In the genomic region with DNA sequence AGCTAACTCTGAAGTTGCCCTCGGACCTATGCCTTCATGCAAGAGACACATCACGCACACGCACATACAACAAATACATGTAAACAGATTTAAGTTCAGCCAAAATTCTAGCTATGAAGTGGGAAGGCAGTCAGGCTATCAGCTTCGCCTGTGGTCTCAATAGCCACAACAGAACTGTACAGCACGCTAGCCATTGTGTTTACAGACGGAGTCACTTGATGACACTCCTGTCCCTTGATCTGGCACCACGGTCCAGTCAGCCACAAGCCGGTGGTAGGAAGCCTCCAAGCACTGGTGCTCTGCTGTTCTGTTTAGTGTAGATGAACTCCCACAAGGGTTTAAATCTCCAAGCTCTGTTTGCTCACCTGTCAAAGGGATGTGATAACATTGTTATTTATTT, we compare ENCODE assay signal across 47 mouse cellular contexts. TPM values are rescaled to one million over a fixed set of nuclear protein-coding genes. Genes with fewer than 3 reads are reported as not detected.
"Had no signal": no experiment of that assay in that cellular context is flagged by ENCODE, and none has a peak within 500 bp of the region (broad histone marks: within the 10 kb centered on the region; RNA-seq: fewer than 3 reads in every experiment).

No protein-coding gene starts in this region.

- H3K27me3 ChIP-seq: limb, embryonic 12.5 days; limb, embryonic 13.5 days; limb, embryonic 15.5 days; lung, embryonic 15.5 days; midbrain, embryonic 12.5 days; midbrain, embryonic 13.5 days; midbrain, embryonic 15.5 days; neural tube, embryonic 12.5 days had no signal

- H3K27ac ChIP-seq: limb, embryonic 10.5 days; limb, embryonic 12.5 days; limb, embryonic 13.5 days; limb, embryonic 15.5 days; liver, embryonic 12.5 days; liver, embryonic 13.5 days; liver, embryonic 14.5 days; liver, embryonic 15.5 days; lung, embryonic 15.5 days; macrophage; midbrain, embryonic 10.5 days; midbrain, embryonic 12.5 days; midbrain, embryonic 13.5 days; midbrain, embryonic 15.5 days; neural tube, embryonic 12.5 days had no signal

- DNase-seq: left cerebral cortex, postnatal 4 days; liver; liver, embryonic 13.5 days; liver, postnatal 0 days; lung, adult 18-20 months; lung, adult 2 months; lung, embryonic 14.5 days; lung, postnatal 10 days; lung, postnatal 14 days; lung, postnatal 36 days; lung, postnatal 4 days; midbrain, embryonic 14.5 days had no signal

- H3K4me1 ChIP-seq: limb, embryonic 15.5 days; liver, embryonic 12.5 days; liver, embryonic 13.5 days; liver, embryonic 15.5 days; lung, embryonic 15.5 days; midbrain, embryonic 12.5 days; midbrain, embryonic 13.5 days; midbrain, embryonic 15.5 days; neural tube, embryonic 12.5 days had no signal

- ATAC-seq: liver, embryonic 12.5 days; liver, postnatal 0 days; lung, postnatal 0 days; midbrain, embryonic 13.5 days; midbrain, embryonic 15.5 days; midbrain, embryonic 16.5 days had no signal

- H3K9ac ChIP-seq: limb, embryonic 12.5 days; limb, embryonic 13.5 days; limb, embryonic 15.5 days; liver, embryonic 12.5 days; liver, embryonic 13.5 days; liver, embryonic 14.5 days; liver, embryonic 15.5 days; liver, postnatal 0 days; lung, embryonic 14.5 days; lung, embryonic 15.5 days; midbrain, embryonic 12.5 days; midbrain, embryonic 13.5 days; midbrain, embryonic 15.5 days; neural tube, embryonic 12.5 days had no signal

- H3K9me3 ChIP-seq: limb, embryonic 10.5 days; limb, embryonic 13.5 days; limb, embryonic 15.5 days; liver, embryonic 12.5 days; liver, embryonic 13.5 days; liver, embryonic 15.5 days; lung, embryonic 15.5 days; midbrain, embryonic 10.5 days; midbrain, embryonic 12.5 days; midbrain, embryonic 13.5 days; midbrain, embryonic 15.5 days; neural tube, embryonic 12.5 days had no signal

- H3K36me3 ChIP-seq: limb, embryonic 10.5 days; limb, embryonic 12.5 days; limb, embryonic 13.5 days; limb, embryonic 15.5 days; liver, embryonic 12.5 days; liver, embryonic 13.5 days; liver, embryonic 15.5 days; lung, embryonic 15.5 days; midbrain, embryonic 10.5 days; midbrain, embryonic 12.5 days; midbrain, embryonic 13.5 days; midbrain, embryonic 15.5 days; neural tube, embryonic 12.5 days had no signal

- H3K4me3 ChIP-seq: limb, embryonic 10.5 days; limb, embryonic 12.5 days; limb, embryonic 13.5 days; limb, embryonic 15.5 days; liver, embryonic 12.5 days; liver, embryonic 13.5 days; liver, embryonic 15.5 days; lung, embryonic 15.5 days; megakaryocyte, embryonic 14.5 days; midbrain, embryonic 10.5 days; midbrain, embryonic 12.5 days; midbrain, embryonic 13.5 days; midbrain, embryonic 15.5 days; myocyte; neural tube, embryonic 12.5 days had no signal

- H3K4me2 ChIP-seq: limb, embryonic 12.5 days; limb, embryonic 13.5 days; limb, embryonic 15.5 days; liver, embryonic 11.5 days; liver, embryonic 12.5 days; liver, embryonic 13.5 days; liver, embryonic 15.5 days; lung, embryonic 14.5 days; lung, embryonic 15.5 days; midbrain, embryonic 11.5 days; midbrain, embryonic 12.5 days; midbrain, embryonic 13.5 days; midbrain, embryonic 15.5 days; neural tube, embryonic 12.5 days had no signal

RNA-seq across cellular contexts. Expression of gene Gm10160, which starts 9.6 kb away (rescaled TPM):
- total RNA-seq: left cerebral cortex, postnatal 10 days; left cerebral cortex, postnatal 14 days; left cerebral cortex, postnatal 25 days; left cerebral cortex, postnatal 36 days; left cerebral cortex, postnatal 4 days; liver, adult 2 months; megakaryocyte progenitor cell, adult 5-6 weeks; megakaryocyte, adult 5-6 weeks; megakaryocyte-erythroid progenitor cell, adult 5-6 weeks; midbrain, postnatal 0 days; monocyte, adult 5-6 weeks had no signal
- polyA plus RNA-seq: limb, embryonic 10.5 days; limb, embryonic 11.5 days; limb, embryonic 12.5 days; limb, embryonic 13.5 days; limb, embryonic 14.5 days; limb, embryonic 15.5 days; liver, adult 2 months; liver, embryonic 11.5 days; liver, embryonic 12.5 days; liver, embryonic 13.5 days; liver, embryonic 14.5 days; liver, embryonic 15.5 days; liver, embryonic 16.5 days; liver, postnatal 0 days; lung, adult 2 months; lung, embryonic 14.5 days; lung, embryonic 15.5 days; lung, embryonic 16.5 days; lung, postnatal 0 days; macrophage; midbrain, embryonic 10.5 days; midbrain, embryonic 11.5 days; midbrain, embryonic 12.5 days; midbrain, embryonic 13.5 days; midbrain, embryonic 14.5 days; midbrain, embryonic 15.5 days; midbrain, embryonic 16.5 days; midbrain, postnatal 0 days; myocyte; neural tube, embryonic 11.5 days; neural tube, embryonic 12.5 days had no signal
